Mouse (Mus musculus): ENCODE data around the gene 1810010D01Rik. TPM values are rescaled to one million over a fixed set of nuclear protein-coding genes. Genes with fewer than 3 reads are reported as not detected.

The 1810010D01Rik gene
- polyA plus RNA-seq, 1 experiment: 0.42 TPM

- WGBS: 32% methylated on average over 9 of the region's 9 CpGs
- Histone ChIP-seq H3K4me1 (ENCODE audit: control insufficient read depth, insufficient read depth, low read length) (peaks cover 62% of the 10 kb centered on the region), H3K27ac (ENCODE audit: insufficient read depth, low read depth, low read length) (peak overlapping the region; percentile 98), H3K27me3 (replicated peaks; ENCODE audit: control insufficient read depth, insufficient read depth, low read length) (no peaks in the 10 kb centered on the region), H3K4me3 (ENCODE audit: insufficient read depth, low read depth, low read length) (no peak overlapping the region), H3K36me3 (ENCODE audit: control insufficient read depth, insufficient read depth, low read length) (no peaks in the 10 kb centered on the region)
- TF ChIP-seq POLR2A (IDR thresholded peaks at IDR 0.05; ENCODE audit: low read depth, low read length): no peak
- no peak for TF ChIP-seq CTCF (conservative IDR thresholded peaks at IDR 0.05; ENCODE audit: insufficient read depth, insufficient read length, low read depth, low read length)
- DNase-seq: peak; percentile 98
Observed at GRCm38 (mm10) chr7:145231659-145232058, 23.7 kb upstream of the 1810010D01Rik start.

- Histone ChIP-seq H3K4me3 (ENCODE audit: insufficient read depth, low read depth, low read length) (no peak overlapping the region), H3K27me3 (replicated peaks; ENCODE audit: control insufficient read depth, insufficient read depth, low read length) (no peaks in the 10 kb centered on the region), H3K36me3 (ENCODE audit: control insufficient read depth, insufficient read depth, low read length) (no peaks in the 10 kb centered on the region), H3K27ac (ENCODE audit: insufficient read depth, low read depth, low read length) (peak overlapping the region; percentile 34), H3K4me1 (ENCODE audit: control insufficient read depth, insufficient read depth, low read length) (peaks cover 44% of the 10 kb centered on the region)
- DNase-seq: peak; percentile 81
- 60% methylated on average over 6 of the region's 6 CpGs for WGBS
- TF ChIP-seq POLR2A (IDR thresholded peaks at IDR 0.05; ENCODE audit: low read depth, low read length) (no peak), CTCF (conservative IDR thresholded peaks at IDR 0.05; ENCODE audit: insufficient read depth, insufficient read length, low read depth, low read length) (no peak)
Observed at GRCm38 (mm10) chr7:145226641-145227040, 18.7 kb upstream of the 1810010D01Rik start.

- H3K27ac ChIP-seq (ENCODE audit: insufficient read depth, low read depth, low read length): peak overlapping the region; percentile 73
- no peak for TF ChIP-seq CTCF (conservative IDR thresholded peaks at IDR 0.05; ENCODE audit: insufficient read depth, insufficient read length, low read depth, low read length)
- TF ChIP-seq POLR2A (IDR thresholded peaks at IDR 0.05; ENCODE audit: low read depth, low read length): no peak
- no peaks in the 10 kb centered on the region for H3K27me3 ChIP-seq (replicated peaks; ENCODE audit: control insufficient read depth, insufficient read depth, low read length)
- no peaks in the 10 kb centered on the region for H3K36me3 ChIP-seq (ENCODE audit: control insufficient read depth, insufficient read depth, low read length)
- peak; percentile 90 for DNase-seq
- 63% methylated on average over 6 of the region's 6 CpGs for WGBS
- no peak overlapping the region for H3K4me3 ChIP-seq (ENCODE audit: insufficient read depth, low read depth, low read length)
- peaks cover 38% of the 10 kb centered on the region for H3K4me1 ChIP-seq (ENCODE audit: control insufficient read depth, insufficient read depth, low read length)
Observed at GRCm38 (mm10) chr7:145225626-145226025, 17.7 kb upstream of the 1810010D01Rik start.

GRCm38 (mm10) chr7:145221841-145222689, 14.1 kb upstream of the 1810010D01Rik start:
- no peak for TF ChIP-seq POLR2A (IDR thresholded peaks at IDR 0.05; ENCODE audit: low read depth, low read length)
- TF ChIP-seq CTCF (conservative IDR thresholded peaks at IDR 0.05; ENCODE audit: insufficient read depth, insufficient read length, low read depth, low read length): peak; percentile 67; the same call in 1 of the 2 replicates
- no peaks in the 10 kb centered on the region for H3K36me3 ChIP-seq (ENCODE audit: control insufficient read depth, insufficient read depth, low read length)
- H3K4me3 ChIP-seq (ENCODE audit: insufficient read depth, low read depth, low read length): no peak overlapping the region
- peak overlapping the region; percentile 21 for H3K27ac ChIP-seq (ENCODE audit: insufficient read depth, low read depth, low read length)
- H3K4me1 ChIP-seq (ENCODE audit: control insufficient read depth, insufficient read depth, low read length): peaks cover 24% of the 10 kb centered on the region
- WGBS: 8% methylated on average over 2 of the region's 2 CpGs
- no peaks in the 10 kb centered on the region for H3K27me3 ChIP-seq (replicated peaks; ENCODE audit: control insufficient read depth, insufficient read depth, low read length)
- peak; percentile 78 for DNase-seq

GRCm38 (mm10) chr7:145221346-145221745, 13.4 kb upstream of the 1810010D01Rik start:
- 66% methylated on average over 2 of the region's 2 CpGs for WGBS
- peak overlapping the region; percentile 21 for H3K27ac ChIP-seq (ENCODE audit: insufficient read depth, low read depth, low read length)
- H3K27me3 ChIP-seq (replicated peaks; ENCODE audit: control insufficient read depth, insufficient read depth, low read length): no peaks in the 10 kb centered on the region
- DNase-seq: no peak
- H3K4me1 ChIP-seq (ENCODE audit: control insufficient read depth, insufficient read depth, low read length): peaks cover 21% of the 10 kb centered on the region
- no peaks in the 10 kb centered on the region for H3K36me3 ChIP-seq (ENCODE audit: control insufficient read depth, insufficient read depth, low read length)
- no peak for TF ChIP-seq POLR2A (IDR thresholded peaks at IDR 0.05; ENCODE audit: low read depth, low read length)
- TF ChIP-seq CTCF (conservative IDR thresholded peaks at IDR 0.05; ENCODE audit: insufficient read depth, insufficient read length, low read depth, low read length): no peak
- H3K4me3 ChIP-seq (ENCODE audit: insufficient read depth, low read depth, low read length): no peak overlapping the region

- peak overlapping the region; percentile 77 for H3K27ac ChIP-seq (ENCODE audit: insufficient read depth, low read depth, low read length)
- no peaks in the 10 kb centered on the region for H3K36me3 ChIP-seq (ENCODE audit: control insufficient read depth, insufficient read depth, low read length)
- no peaks in the 10 kb centered on the region for H3K27me3 ChIP-seq (replicated peaks; ENCODE audit: control insufficient read depth, insufficient read depth, low read length)
- WGBS: 65% methylated on average over 9 of the region's 9 CpGs
- DNase-seq: peak; percentile 67
- TF ChIP-seq CTCF (conservative IDR thresholded peaks at IDR 0.05; ENCODE audit: insufficient read depth, insufficient read length, low read depth, low read length): no peak
- no peak for TF ChIP-seq POLR2A (IDR thresholded peaks at IDR 0.05; ENCODE audit: low read depth, low read length)
- peaks cover 13% of the 10 kb centered on the region for H3K4me1 ChIP-seq (ENCODE audit: control insufficient read depth, insufficient read depth, low read length)
- no peak overlapping the region for H3K4me3 ChIP-seq (ENCODE audit: insufficient read depth, low read depth, low read length)
Observed at GRCm38 (mm10) chr7:145219420-145219831, 11.5 kb upstream of the 1810010D01Rik start.

- Histone ChIP-seq H3K4me3 (ENCODE audit: insufficient read depth, low read depth, low read length) (no peak overlapping the region), H3K4me1 (ENCODE audit: control insufficient read depth, insufficient read depth, low read length) (peaks cover 2% of the 10 kb centered on the region; the same call in 1 of the 2 replicates), H3K27ac (ENCODE audit: insufficient read depth, low read depth, low read length) (no peak overlapping the region), H3K36me3 (ENCODE audit: control insufficient read depth, insufficient read depth, low read length) (no peaks in the 10 kb centered on the region), H3K27me3 (replicated peaks; ENCODE audit: control insufficient read depth, insufficient read depth, low read length) (no peaks in the 10 kb centered on the region)
- TF ChIP-seq CTCF (conservative IDR thresholded peaks at IDR 0.05; ENCODE audit: insufficient read depth, insufficient read length, low read depth, low read length) (no peak; the same call in 1 of the 2 replicates), POLR2A (IDR thresholded peaks at IDR 0.05; ENCODE audit: low read depth, low read length) (no peak)
- no peak for DNase-seq
- 43% methylated on average over 1 of the region's 1 CpGs for WGBS
Observed at GRCm38 (mm10) chr7:145216591-145216990, 8.7 kb upstream of the 1810010D01Rik start.

Data from kidney, adult 2 months (tissue).